Mouse (Mus musculus): ENCODE results near the gene Fgfr2.
"Not testable (repeated sequence)": the region's sequence is repeated elsewhere in the genome, so short reads cannot be mapped to it uniquely, and the experiment has no call there.

The Fgfr2 gene

GRCm38 (mm10) chr7:130630956-130631355 is 2492.2 kb downstream of the Fgfr2 start:
- no peak for DNase-seq

GRCm38 (mm10) chr7:130629999-130630398 is 2493.2 kb downstream of the Fgfr2 start:
- no peak for DNase-seq

- DNase-seq = no peak
These were observed 2494.5 kb downstream of the Fgfr2 start for GRCm38 (mm10) chr7:130628601-130629000.

GRCm38 (mm10) chr7:130625361-130625760 is 2497.8 kb downstream of the Fgfr2 start:
- no peak for DNase-seq

- DNase-seq = no peak
These were observed 2498.9 kb downstream of the Fgfr2 start for GRCm38 (mm10) chr7:130624299-130624698.

GRCm38 (mm10) chr7:130622359-130622758 is 2500.8 kb downstream of the Fgfr2 start:
- no peak for DNase-seq

GRCm38 (mm10) chr7:130621953-130622352 is 2501.2 kb downstream of the Fgfr2 start:
- no peak for DNase-seq

- DNase-seq = no peak
These were observed 2502.1 kb downstream of the Fgfr2 start for GRCm38 (mm10) chr7:130621068-130621467.

GRCm38 (mm10) chr7:130617591-130617990 is 2505.6 kb downstream of the Fgfr2 start:
- no peak for DNase-seq

- DNase-seq = no peak
These were observed 2509.2 kb downstream of the Fgfr2 start for GRCm38 (mm10) chr7:130613973-130614372.

- no peak for DNase-seq
These were observed 2516.2 kb downstream of the Fgfr2 start for GRCm38 (mm10) chr7:130606958-130607357.

GRCm38 (mm10) chr7:130605111-130605510 is 2518.0 kb downstream of the Fgfr2 start:
- DNase-seq = peak; percentile 33

- no peak for DNase-seq
These were observed 2518.8 kb downstream of the Fgfr2 start for GRCm38 (mm10) chr7:130604390-130604789.

- no peak for DNase-seq
These were observed 2519.6 kb downstream of the Fgfr2 start for GRCm38 (mm10) chr7:130603556-130603955.

- DNase-seq = no peak
These were observed 2520.3 kb downstream of the Fgfr2 start for GRCm38 (mm10) chr7:130602804-130603203.

- DNase-seq = no peak
These were observed 2522.6 kb downstream of the Fgfr2 start for GRCm38 (mm10) chr7:130600546-130600945.

- no peak for DNase-seq
These were observed 2523.1 kb downstream of the Fgfr2 start for GRCm38 (mm10) chr7:130600074-130600473.

- no peak for DNase-seq
These were observed 2525.6 kb downstream of the Fgfr2 start for GRCm38 (mm10) chr7:130597546-130597945.

GRCm38 (mm10) chr7:130596079-130596855 is 2526.9 kb downstream of the Fgfr2 start:
- DNase-seq = peak; percentile 56

- not testable (repeated sequence) for DNase-seq
These were observed 2529.5 kb downstream of the Fgfr2 start for GRCm38 (mm10) chr7:130593375-130594239.

GRCm38 (mm10) chr7:130592975-130593374 is 2530.2 kb downstream of the Fgfr2 start:
- DNase-seq = not testable (repeated sequence)

- DNase-seq = peak; percentile 11
These were observed 2532.2 kb downstream of the Fgfr2 start for GRCm38 (mm10) chr7:130590845-130591437.

- DNase-seq = peak; percentile 32
These were observed 2532.9 kb downstream of the Fgfr2 start for GRCm38 (mm10) chr7:130590081-130590828.

Measured in lung, postnatal 10 days (tissue).